Mouse (Mus musculus): ENCODE data around the gene 9930021J03Rik. TPM values are rescaled to one million over a fixed set of nuclear protein-coding genes. Genes with fewer than 3 reads are reported as not detected.

9930021J03Rik gene
- polyA plus RNA-seq, 1 experiment from 2014 or later = 4.1 TPM

DNA sequence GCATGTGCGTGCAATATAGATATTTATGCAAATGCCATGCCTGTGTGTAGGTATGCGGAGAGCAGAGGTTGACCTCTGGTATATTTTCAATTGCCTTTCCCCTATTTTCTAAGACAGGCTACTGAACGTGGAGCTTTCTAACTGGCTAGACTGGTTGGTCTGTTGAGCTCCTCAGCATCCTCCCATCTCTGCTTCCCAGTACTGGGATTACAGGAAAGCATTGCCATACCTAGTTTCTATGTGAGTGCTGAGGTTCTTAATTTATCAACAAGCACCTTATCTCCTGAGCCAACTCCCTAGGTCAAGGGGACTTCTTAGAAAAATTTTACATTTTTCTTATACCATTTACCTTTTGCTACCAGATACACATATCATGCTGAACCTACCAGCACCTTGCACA, 8.4 kb downstream of the 9930021J03Rik start:
- ATAC-seq (ENCODE audit: borderline replicate concordance, extremely low read depth, low FRiP score, low TSS enrichment) = no peak
- H3K4me3 ChIP-seq = no peak overlapping the region
- no peak overlapping the region for H3K9ac ChIP-seq
- no peaks in the 10 kb centered on the region for H3K27me3 ChIP-seq
- no peak overlapping the region for H3K27ac ChIP-seq
- no peaks in the 10 kb centered on the region for H3K36me3 ChIP-seq
- WGBS = 90% methylated on average over 3 of the region's 3 CpGs
- H3K9me3 ChIP-seq = no peaks in the 10 kb centered on the region
- no peak overlapping the region for H3K4me2 ChIP-seq
- no peaks in the 10 kb centered on the region for H3K4me1 ChIP-seq

DNA sequence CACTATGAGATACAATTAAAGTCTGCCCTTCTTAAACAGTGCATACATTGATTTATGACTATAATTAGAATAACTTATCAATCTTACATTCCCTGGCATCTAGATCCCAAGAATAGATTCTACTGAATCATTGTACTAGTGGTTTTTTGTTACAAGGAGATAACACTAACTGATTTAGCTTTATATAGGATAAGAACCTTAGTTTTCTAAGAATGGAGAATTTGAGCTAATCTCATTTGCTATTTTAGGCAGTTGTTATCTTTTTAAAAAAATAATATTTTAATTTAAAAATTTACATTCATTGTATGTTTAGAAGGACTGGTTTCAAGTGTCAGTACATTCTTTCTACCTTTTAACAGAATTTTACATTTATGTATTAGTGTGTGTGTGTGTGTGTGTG, 17.8 kb downstream of the 9930021J03Rik start:
- H3K9me3 ChIP-seq = no peaks in the 10 kb centered on the region
- H3K4me3 ChIP-seq = no peak overlapping the region
- no peak overlapping the region for H3K9ac ChIP-seq
- ATAC-seq (ENCODE audit: borderline replicate concordance, extremely low read depth, low FRiP score, low TSS enrichment) = no peak
- no peaks in the 10 kb centered on the region for H3K27me3 ChIP-seq
- H3K4me2 ChIP-seq = no peak overlapping the region
- 0 out of 2 replicates have a peak, but pooled peaks cover 3% of the 10 kb centered on the region for H3K36me3 ChIP-seq
- no peaks in the 10 kb centered on the region for H3K4me1 ChIP-seq
- H3K27ac ChIP-seq = no peak overlapping the region

GRCm38 (mm10) chr19:29782914-29783313, 22.9 kb downstream of the 9930021J03Rik start:
- no peak for ATAC-seq (ENCODE audit: borderline replicate concordance, extremely low read depth, low FRiP score, low TSS enrichment)
- Histone ChIP-seq H3K9ac (no peak overlapping the region), H3K36me3 (no peaks in the 10 kb centered on the region), H3K27ac (no peak overlapping the region), H3K4me1 (no peaks in the 10 kb centered on the region), H3K4me2 (no peak overlapping the region), H3K27me3 (no peaks in the 10 kb centered on the region), H3K9me3 (no peaks in the 10 kb centered on the region), H3K4me3 (no peak overlapping the region)
- WGBS = 81% methylated on average over 2 of the region's 2 CpGs

GRCm38 (mm10) chr19:29753939-29754338, 51.9 kb downstream of the 9930021J03Rik start:
- ATAC-seq (ENCODE audit: borderline replicate concordance, extremely low read depth, low FRiP score, low TSS enrichment) = no peak
- Histone ChIP-seq H3K27ac (no peak overlapping the region), H3K9me3 (no peaks in the 10 kb centered on the region), H3K36me3 (0 out of 2 replicates have a peak, but pooled peaks cover 3% of the 10 kb centered on the region), H3K4me1 (no peaks in the 10 kb centered on the region), H3K9ac (no peak overlapping the region), H3K4me2 (no peak overlapping the region), H3K27me3 (no peaks in the 10 kb centered on the region), H3K4me3 (no peak overlapping the region)
- 90% methylated on average over 2 of the region's 2 CpGs for WGBS

- H3K27me3 ChIP-seq = no peaks in the 10 kb centered on the region
- H3K4me1 ChIP-seq = no peaks in the 10 kb centered on the region
- no peaks in the 10 kb centered on the region for H3K9me3 ChIP-seq
- H3K4me2 ChIP-seq = no peak overlapping the region
- no peak for ATAC-seq (ENCODE audit: borderline replicate concordance, extremely low read depth, low FRiP score, low TSS enrichment)
- no peak overlapping the region for H3K9ac ChIP-seq
- no peak overlapping the region for H3K4me3 ChIP-seq
- WGBS = 94% methylated on average over 3 of the region's 3 CpGs
- 0 out of 2 replicates have a peak, but pooled peaks cover 3% of the 10 kb centered on the region for H3K36me3 ChIP-seq
- no peak overlapping the region for H3K27ac ChIP-seq
Observed at GRCm38 (mm10) chr19:29750994-29751393, 54.8 kb downstream of the 9930021J03Rik start.

GRCm38 (mm10) chr19:29743531-29743930, 62.3 kb downstream of the 9930021J03Rik start:
- Histone ChIP-seq H3K4me3 (no peak overlapping the region), H3K27ac (no peak overlapping the region), H3K4me2 (no peak overlapping the region), H3K27me3 (no peaks in the 10 kb centered on the region), H3K36me3 (0 out of 2 replicates have a peak, but pooled peaks cover 2% of the 10 kb centered on the region), H3K9ac (no peak overlapping the region), H3K4me1 (no peaks in the 10 kb centered on the region), H3K9me3 (no peaks in the 10 kb centered on the region)
- 81% methylated on average over 5 of the region's 5 CpGs for WGBS
- no peak for ATAC-seq (ENCODE audit: borderline replicate concordance, extremely low read depth, low FRiP score, low TSS enrichment)

DNA sequence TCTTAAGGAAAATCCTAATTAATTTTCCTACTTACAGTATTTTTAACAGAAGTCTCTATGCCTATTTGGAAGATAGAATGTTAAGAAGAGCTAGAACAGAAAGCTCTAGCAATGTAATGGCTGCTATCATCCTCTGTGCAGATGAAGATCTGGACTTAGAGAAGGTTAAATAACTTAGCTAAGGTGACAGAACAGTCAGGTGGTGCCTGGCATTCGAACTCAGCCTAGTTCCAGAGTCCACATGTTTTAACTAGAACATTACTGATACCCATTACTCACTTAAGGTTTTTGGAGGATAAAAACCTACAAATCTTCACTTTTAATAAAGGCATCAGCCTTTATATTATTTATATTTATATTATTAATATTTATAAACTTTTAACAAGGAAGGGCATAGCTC, 65.1 kb downstream of the 9930021J03Rik start:
- Histone ChIP-seq H3K9me3 (no peaks in the 10 kb centered on the region), H3K27me3 (no peaks in the 10 kb centered on the region), H3K36me3 (no peaks in the 10 kb centered on the region), H3K4me2 (no peak overlapping the region), H3K4me1 (no peaks in the 10 kb centered on the region), H3K27ac (no peak overlapping the region), H3K4me3 (no peak overlapping the region), H3K9ac (no peak overlapping the region)
- 81% methylated on average over 1 of the region's 1 CpGs for WGBS
- no peak for ATAC-seq (ENCODE audit: borderline replicate concordance, extremely low read depth, low FRiP score, low TSS enrichment)

DNA sequence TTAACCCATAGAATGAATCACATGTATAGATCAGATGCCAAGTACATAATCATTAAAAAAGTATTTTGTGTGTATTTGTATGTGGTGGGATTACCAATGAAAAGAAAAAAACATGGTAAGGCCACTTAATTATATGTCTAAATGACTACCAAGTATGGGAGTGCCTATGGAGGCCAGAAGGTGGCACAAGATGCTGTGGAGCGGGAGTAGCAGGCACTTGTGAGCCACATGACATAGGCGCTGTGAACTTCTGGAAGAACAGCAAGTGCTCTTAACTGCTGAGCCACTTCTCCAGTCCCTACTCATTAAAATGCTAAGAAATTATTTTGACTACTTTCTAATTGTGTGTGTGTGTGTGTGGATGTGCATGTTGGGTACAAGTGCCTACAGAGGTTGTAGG, 66.2 kb downstream of the 9930021J03Rik start:
- Histone ChIP-seq H3K27ac (no peak overlapping the region), H3K27me3 (no peaks in the 10 kb centered on the region), H3K4me2 (no peak overlapping the region), H3K9me3 (no peaks in the 10 kb centered on the region), H3K9ac (no peak overlapping the region), H3K4me1 (no peaks in the 10 kb centered on the region), H3K4me3 (no peak overlapping the region), H3K36me3 (no peaks in the 10 kb centered on the region)
- 88% methylated on average over 2 of the region's 2 CpGs for WGBS
- ATAC-seq (ENCODE audit: borderline replicate concordance, extremely low read depth, low FRiP score, low TSS enrichment) = no peak

GRCm38 (mm10) chr19:29735421-29735820, 70.4 kb downstream of the 9930021J03Rik start:
- H3K9me3 ChIP-seq = no peaks in the 10 kb centered on the region
- 80% methylated on average over 3 of the region's 3 CpGs for WGBS
- H3K9ac ChIP-seq = no peak overlapping the region
- no peaks in the 10 kb centered on the region for H3K27me3 ChIP-seq
- no peak for ATAC-seq (ENCODE audit: borderline replicate concordance, extremely low read depth, low FRiP score, low TSS enrichment)
- H3K4me2 ChIP-seq = no peak overlapping the region
- no peaks in the 10 kb centered on the region for H3K4me1 ChIP-seq
- H3K27ac ChIP-seq = no peak overlapping the region
- H3K36me3 ChIP-seq = no peaks in the 10 kb centered on the region
- no peak overlapping the region for H3K4me3 ChIP-seq

- Histone ChIP-seq H3K4me3 (no peak overlapping the region), H3K9me3 (no peaks in the 10 kb centered on the region), H3K36me3 (peaks cover 32% of the 10 kb centered on the region), H3K4me1 (no peaks in the 10 kb centered on the region), H3K27ac (no peak overlapping the region), H3K4me2 (no peak overlapping the region), H3K27me3 (no peaks in the 10 kb centered on the region), H3K9ac (no peak overlapping the region)
- 92% methylated on average over 3 of the region's 3 CpGs for WGBS
- ATAC-seq (ENCODE audit: borderline replicate concordance, extremely low read depth, low FRiP score, low TSS enrichment) = no peak
Observed at GRCm38 (mm10) chr19:29718476-29718875, 87.3 kb downstream of the 9930021J03Rik start.

GRCm38 (mm10) chr19:29717854-29718253, 87.9 kb downstream of the 9930021J03Rik start:
- Histone ChIP-seq H3K9ac (no peak overlapping the region), H3K4me1 (no peaks in the 10 kb centered on the region), H3K27ac (no peak overlapping the region), H3K4me3 (no peak overlapping the region), H3K36me3 (peaks cover 32% of the 10 kb centered on the region), H3K4me2 (no peak overlapping the region), H3K9me3 (no peaks in the 10 kb centered on the region), H3K27me3 (no peaks in the 10 kb centered on the region)
- 84% methylated on average over 3 of the region's 3 CpGs for WGBS
- ATAC-seq (ENCODE audit: borderline replicate concordance, extremely low read depth, low FRiP score, low TSS enrichment) = no peak

- no peak overlapping the region for H3K4me2 ChIP-seq
- ATAC-seq (ENCODE audit: borderline replicate concordance, extremely low read depth, low FRiP score, low TSS enrichment) = no peak
- 0 out of 2 replicates have a peak, but pooled peaks cover 5% of the 10 kb centered on the region for H3K27me3 ChIP-seq
- H3K4me3 ChIP-seq = no peak overlapping the region
- 79% methylated on average over 4 of the region's 4 CpGs for WGBS
- no peaks in the 10 kb centered on the region for H3K4me1 ChIP-seq
- H3K9me3 ChIP-seq = no peaks in the 10 kb centered on the region
- no peak overlapping the region for H3K9ac ChIP-seq
- H3K27ac ChIP-seq = no peak overlapping the region
- H3K36me3 ChIP-seq = peaks cover 23% of the 10 kb centered on the region
Observed at GRCm38 (mm10) chr19:29713451-29713850, 92.3 kb downstream of the 9930021J03Rik start.

DNA sequence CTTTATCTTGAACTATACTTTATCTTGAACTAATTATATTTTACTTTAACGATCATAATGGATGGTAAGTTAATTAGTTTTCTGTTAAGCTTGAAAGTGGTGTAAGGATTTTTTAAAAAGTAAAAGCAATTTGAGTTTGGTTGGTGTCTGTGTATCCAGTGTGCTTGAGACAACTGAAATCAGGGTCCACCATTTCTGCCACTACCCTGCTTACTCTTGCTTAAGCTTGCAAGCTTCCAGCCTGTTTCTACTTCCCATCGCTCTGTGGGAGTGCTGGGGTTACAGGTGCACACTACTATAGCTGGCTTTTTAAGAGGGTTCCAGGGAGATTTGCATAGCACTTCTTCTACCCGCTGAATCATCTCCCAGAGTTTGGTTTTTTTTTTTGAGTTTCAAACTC, 96.3 kb downstream of the 9930021J03Rik start:
- Histone ChIP-seq H3K9me3 (no peaks in the 10 kb centered on the region), H3K4me2 (no peak overlapping the region), H3K4me1 (peaks cover 6% of the 10 kb centered on the region; the same call in 1 of the 2 replicates), H3K9ac (no peak overlapping the region), H3K36me3 (0 out of 2 replicates have a peak, but pooled peaks cover 3% of the 10 kb centered on the region), H3K27me3 (peaks cover 19% of the 10 kb centered on the region; the same call in 1 of the 2 replicates), H3K4me3 (no peak overlapping the region), H3K27ac (no peak overlapping the region)
- 67% methylated on average over 3 of the region's 3 CpGs for WGBS
- no peak for ATAC-seq (ENCODE audit: borderline replicate concordance, extremely low read depth, low FRiP score, low TSS enrichment)

Measured in lung, embryonic 15.5 days (tissue).